Mouse (Mus musculus) activated CD4-positive, CD25-positive, alpha-beta regulatory T cell (primary cell): ENCODE results near the gene Dennd2d. TPM values are rescaled to one million over a fixed set of nuclear protein-coding genes. Genes with fewer than 3 reads are reported as not detected.

Source experiments
- polyA plus RNA-seq, 2 experiments: library from polyadenylated mRNA; unstranded; fragments of 100-300 nt; shearing (Covaris generic); gene quantifications; one replicate each; pipeline ENCODE4 v1.2.1; 2017

Gene Dennd2d
- 100 to 1,000 TPM in 1 of 2 experiments, 10 to 100 TPM in 1; 81.9 to 196 TPM for polyA plus RNA-seq

DNA sequence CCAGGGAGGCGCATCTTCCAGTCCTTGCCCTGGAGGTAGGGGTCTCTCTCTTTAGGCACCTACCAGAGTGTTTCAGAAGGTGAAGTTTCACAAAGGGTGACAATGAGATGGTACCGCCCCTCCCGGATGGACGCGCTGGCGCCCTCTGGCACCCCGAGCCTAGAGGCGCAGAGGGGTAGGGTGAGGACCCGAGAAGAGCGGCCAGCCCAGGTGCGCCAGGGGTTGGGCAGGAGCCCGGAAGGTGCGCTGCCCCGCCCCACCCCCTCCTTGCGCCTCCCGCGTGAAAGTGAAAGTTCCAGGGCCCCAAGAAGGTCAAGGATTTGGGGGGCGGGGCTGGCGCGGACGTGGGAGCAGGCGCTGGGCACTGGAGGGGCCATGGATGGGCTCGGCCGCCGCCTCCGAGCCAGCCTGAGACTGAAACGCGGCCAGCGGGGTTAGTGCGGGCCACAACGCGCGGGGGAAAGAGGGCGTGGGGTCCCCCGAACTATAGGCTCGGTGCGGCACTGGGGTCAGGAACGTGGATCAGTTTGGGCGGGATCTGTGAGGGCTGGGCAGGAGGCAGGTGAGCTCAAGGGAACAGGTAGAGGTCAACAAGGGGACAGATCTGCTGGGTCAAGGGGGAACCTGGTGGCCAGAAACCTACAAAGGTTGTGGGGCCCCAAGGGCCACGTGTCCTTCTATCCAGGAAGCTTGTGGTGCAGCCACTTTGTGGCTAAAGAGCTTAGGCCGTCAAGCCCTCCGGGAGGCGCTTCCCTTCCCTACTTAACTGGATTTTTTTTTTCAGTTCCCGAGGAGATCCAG is at the start of gene Dennd2d:
Dennd2d (plus strand) TSS at position 125 of the 801 bp plus-strand sequence.

DNA sequence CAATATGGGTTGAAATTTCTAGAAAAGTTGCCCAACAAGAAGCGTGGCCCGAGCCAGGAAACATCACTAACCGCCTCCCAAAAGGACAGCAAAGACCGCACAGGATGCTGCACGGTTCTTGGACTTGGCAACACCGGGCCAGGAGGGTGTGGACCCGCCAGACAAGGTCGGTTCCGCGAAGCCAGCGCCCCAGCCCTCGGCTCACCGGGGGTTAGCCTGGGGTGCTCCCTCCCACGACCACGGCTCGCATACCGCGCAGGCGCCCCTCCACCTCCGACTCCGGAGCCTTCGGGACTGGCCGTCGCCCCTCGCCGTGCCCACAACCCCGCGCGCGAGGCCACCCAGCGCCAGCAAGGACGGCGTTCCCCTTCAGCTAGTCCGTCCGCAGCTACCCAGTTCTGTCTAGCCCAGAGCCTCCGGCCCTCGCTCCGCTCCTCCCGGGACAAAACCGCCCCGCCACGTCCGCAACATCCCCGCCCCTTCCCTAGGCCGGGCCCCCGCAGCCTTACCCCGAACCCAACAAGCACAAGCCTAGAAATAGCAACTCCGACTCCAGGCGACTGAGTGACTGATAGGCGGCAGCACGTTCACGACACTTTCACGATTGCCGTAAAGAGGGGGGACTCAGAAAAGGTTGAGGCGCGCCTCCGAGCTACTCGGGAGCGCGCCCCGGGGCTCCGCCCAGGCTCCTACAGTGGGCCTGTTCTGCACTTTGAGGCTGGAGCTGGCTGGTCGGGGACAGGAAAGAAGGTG is 65.1 kb downstream of the Dennd2d start, which contains the start of the genes Dram2 and Cept1:
Dram2 (plus strand) TSS at position 628 of the 753 bp plus-strand sequence.
Cept1 (minus strand) TSS at position 632 of the 753 bp plus-strand sequence.

Other genes with a start within 250 kb of the Dennd2d start
- gene Chil6, start 76.2 kb upstream of the Dennd2d start, polyA plus RNA-seq: under 1 TPM in 1 of 2 experiments, not detected in 1; 0.19 TPM
- 10 to 100 TPM; 39.8 to 58.4 TPM for gene Dram2, start 65.4 kb downstream of the Dennd2d start, polyA plus RNA-seq
- 10 to 100 TPM; 84.2 to 89.0 TPM for gene Cept1, start 65.4 kb downstream of the Dennd2d start, polyA plus RNA-seq
- 10 to 100 TPM; 38.3 to 52.0 TPM for gene Lrif1, start 202.6 kb downstream of the Dennd2d start, polyA plus RNA-seq